Mouse (Mus musculus) adrenal gland, adult 8-10 months (tissue): Measurements from ENCODE around the gene Dlgap4. TPM values are rescaled to one million over a fixed set of nuclear protein-coding genes. Genes with fewer than 3 reads are reported as not detected.

ENCODE experiments used
- DNase-seq: peaks from one replicate; pipeline ENCODE4 v3.0.0; 2022
- total RNA-seq, 4 experiments: library from RNA; stranded (reverse); gene quantifications; 2 replicates each; pipeline ENCODE4 v1.2.4; 2022

Dlgap4 gene
- total RNA-seq, 4 experiments from 2014 or later = 43.0 to 72.3 (median 58.4) TPM

- peak; percentile 15 for DNase-seq
These were observed 196.1 kb downstream of the Dlgap4 start for GRCm38 (mm10) chr2:156809579-156809978.

GRCm38 (mm10) chr2:156810716-156811115 lies 197.2 kb downstream of the Dlgap4 start:
- no peak for DNase-seq

- DNase-seq = no peak
These were observed 198.1 kb downstream of the Dlgap4 start for GRCm38 (mm10) chr2:156811556-156811955.

Other genes starting within 250 kb of the Dlgap4 start
- gene Epb41l1, start 192.8 kb upstream of the Dlgap4 start, total RNA-seq = 100 to 1,000 TPM in 2 of 4 experiments, 10 to 100 TPM in 2; 72.4 to 109 (median 91.3) TPM
- gene Aar2, start 66.1 kb upstream of the Dlgap4 start, total RNA-seq = 10 to 100 TPM; 38.9 to 51.9 (median 47.2) TPM
- 10 to 100 TPM; 37.2 to 58.6 (median 47.9) TPM for gene Myl9, start 161.7 kb downstream of the Dlgap4 start, total RNA-seq
- gene Tgif2, start 226.3 kb downstream of the Dlgap4 start, total RNA-seq = 1 to 10 TPM; 2.4 to 4.0 (median 3.8) TPM
- gene 4930518I15Rik, start 244.2 kb downstream of the Dlgap4 start, total RNA-seq = 1 to 10 TPM; 2.6 to 6.2 (median 4.0) TPM
- 100 to 1,000 TPM; 134 to 305 (median 233) TPM for gene Rab5if, start 249.4 kb downstream of the Dlgap4 start, total RNA-seq